Mouse (Mus musculus): ENCODE data around the gene Ppp1r37. TPM values are rescaled to one million over a fixed set of nuclear protein-coding genes. Genes with fewer than 3 reads are reported as not detected.
"Not testable (repeated sequence)": the region's sequence is repeated elsewhere in the genome, so short reads cannot be mapped to it uniquely, and the experiment has no call there.

Gene Ppp1r37
- 131 and 146 TPM in 2 replicates for polyA plus RNA-seq (2012; rRNA removed)

DNA sequence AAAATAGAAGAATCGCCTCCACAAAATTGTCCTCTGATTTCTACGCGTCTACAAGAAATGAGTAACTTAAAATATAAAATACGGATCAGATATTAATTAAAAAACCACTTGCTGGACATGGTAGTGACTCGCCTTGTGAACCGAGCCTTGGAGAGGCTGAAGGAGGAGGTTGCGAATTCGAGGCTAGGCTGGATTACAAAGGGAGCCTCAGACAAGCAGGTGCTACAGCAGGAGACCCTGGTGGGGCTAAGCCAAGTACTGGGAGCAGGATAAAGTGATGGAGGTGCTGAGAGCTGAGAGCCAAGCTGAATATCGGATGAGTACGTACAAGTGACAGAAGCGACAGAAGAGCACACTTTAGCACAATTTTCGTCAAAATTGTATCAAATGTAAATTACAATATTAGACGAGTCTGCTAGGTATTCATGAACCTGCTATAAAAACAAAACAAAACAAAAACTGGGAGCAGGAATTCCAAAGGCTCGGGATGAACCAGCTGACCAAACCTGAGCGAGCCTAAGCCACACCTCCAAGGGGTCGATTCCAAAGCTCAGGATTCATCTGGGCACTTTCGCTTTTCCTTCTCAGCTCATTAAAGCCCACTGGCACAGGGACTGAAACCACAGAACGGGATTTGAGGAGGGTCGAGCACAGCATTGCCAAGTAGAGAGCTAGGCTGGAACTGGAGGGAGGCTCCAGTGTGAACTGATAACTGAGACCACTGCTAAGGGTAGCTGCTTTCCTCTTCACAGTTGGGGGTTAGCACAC, at the start of gene Ppp1r37:
TSS of gene Ppp1r37 (minus strand) at position 434 of the 768 bp plus-strand sequence.
- no peak for DNase-seq (ENCODE audit: extremely low spot score in 1 of 2, low spot score in 1 of 2)

DNA sequence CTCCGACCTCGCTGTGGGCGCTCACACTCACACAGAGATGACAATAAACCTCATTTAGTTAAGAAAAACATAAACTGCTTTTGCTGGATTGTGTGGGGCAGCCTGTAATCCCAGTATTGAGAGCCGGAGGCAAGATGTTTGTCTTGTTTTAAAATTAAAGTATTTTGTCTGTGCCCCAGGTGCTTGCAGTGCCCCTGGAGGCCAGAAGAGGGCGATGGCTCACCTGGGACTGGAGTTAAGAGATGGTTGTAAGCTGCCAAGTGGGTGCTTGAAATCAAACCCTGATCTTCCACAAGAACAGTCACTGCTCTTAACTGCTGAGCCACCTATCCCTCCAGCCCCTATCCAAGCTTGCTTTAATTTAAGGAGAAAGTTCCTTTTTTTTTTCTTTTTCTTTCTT, 48.1 kb upstream of the Ppp1r37 start:
- no peak for DNase-seq (ENCODE audit: extremely low spot score in 1 of 2, low spot score in 1 of 2)

DNA sequence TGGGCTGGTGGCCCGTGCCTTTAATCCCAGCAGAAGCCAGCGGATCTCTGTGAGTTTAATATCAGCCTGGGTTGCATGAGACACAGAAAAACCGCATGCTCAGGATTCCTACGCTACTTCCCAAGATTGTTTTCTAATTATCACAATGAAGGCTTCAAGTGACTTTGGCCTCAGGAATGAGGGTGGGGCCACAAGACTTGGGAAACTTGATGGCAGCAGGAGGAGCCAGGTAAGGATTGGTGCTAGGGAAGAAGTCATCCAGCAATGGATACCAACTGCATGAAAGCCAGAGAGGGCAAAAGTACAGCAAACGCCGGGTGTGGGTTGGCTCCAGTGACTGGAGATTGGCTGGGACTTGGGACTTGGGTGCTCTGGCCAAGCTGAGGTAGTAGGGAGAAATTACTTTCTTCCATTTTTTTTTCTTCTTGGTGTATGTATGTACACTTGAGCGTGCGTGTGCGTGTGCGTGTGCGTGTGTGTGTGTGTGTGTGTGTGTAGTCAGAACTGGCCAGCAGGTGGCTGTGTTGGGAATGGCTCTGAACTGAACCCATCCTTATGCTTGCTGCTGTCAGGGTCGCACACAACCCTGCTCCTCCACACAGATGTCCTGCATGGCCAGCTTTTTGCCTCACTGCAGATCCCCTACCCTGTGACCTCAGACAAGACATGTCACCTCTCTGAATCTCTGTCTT, 46.9 kb upstream of the Ppp1r37 start:
- DNase-seq (ENCODE audit: extremely low spot score in 1 of 2, low spot score in 1 of 2) = no peak

DNA sequence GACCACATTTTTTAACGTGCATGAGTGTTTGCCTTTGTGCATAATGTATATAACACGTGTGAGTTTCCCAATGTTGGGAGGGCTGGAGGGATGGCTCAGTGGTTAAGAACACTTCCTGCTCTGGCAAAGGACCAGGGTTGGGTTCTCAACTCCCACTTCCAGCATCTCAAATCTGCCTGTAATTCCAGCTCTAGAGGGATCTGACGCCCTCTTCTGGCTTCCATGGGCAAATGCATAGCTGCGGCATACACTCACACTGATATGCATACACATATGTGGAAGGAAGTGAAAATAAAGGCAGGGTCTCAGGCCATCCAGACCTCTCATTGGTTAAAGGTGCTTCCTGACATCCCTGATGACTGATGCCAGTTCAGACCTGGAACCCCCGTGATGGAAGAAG, 44.4 kb upstream of the Ppp1r37 start:
- DNase-seq (ENCODE audit: extremely low spot score in 1 of 2, low spot score in 1 of 2) = no peak

DNA sequence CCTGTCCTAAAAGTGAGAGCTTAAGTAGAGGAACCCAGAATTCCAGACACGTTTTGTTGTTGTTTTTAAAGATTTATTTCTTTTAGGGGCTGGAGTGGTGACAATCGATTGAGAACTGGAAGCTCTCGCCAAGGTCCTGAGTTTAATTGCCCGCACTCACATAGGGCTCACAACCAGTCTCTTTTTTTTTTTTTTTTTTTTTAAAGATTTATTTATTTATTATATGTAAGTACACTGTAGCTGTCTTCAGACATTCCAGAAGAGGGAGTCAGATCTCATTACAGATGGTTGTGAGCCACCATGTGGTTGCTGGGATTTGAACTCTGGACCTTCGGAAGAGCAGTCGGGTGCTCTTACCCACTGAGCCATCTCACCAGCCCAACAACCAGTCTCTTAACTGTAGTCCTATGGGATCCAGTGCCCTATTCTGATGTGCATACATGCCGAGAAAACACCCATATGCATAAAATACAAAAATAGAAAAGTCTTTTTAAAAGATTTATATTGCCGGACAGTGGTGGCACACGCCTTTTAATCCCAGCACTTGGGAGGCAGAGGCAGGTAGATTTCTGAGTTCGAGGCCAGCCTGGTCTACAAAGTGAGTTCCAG, 41.8 kb upstream of the Ppp1r37 start:
- DNase-seq (ENCODE audit: extremely low spot score in 1 of 2, low spot score in 1 of 2) = not testable (repeated sequence)

DNA sequence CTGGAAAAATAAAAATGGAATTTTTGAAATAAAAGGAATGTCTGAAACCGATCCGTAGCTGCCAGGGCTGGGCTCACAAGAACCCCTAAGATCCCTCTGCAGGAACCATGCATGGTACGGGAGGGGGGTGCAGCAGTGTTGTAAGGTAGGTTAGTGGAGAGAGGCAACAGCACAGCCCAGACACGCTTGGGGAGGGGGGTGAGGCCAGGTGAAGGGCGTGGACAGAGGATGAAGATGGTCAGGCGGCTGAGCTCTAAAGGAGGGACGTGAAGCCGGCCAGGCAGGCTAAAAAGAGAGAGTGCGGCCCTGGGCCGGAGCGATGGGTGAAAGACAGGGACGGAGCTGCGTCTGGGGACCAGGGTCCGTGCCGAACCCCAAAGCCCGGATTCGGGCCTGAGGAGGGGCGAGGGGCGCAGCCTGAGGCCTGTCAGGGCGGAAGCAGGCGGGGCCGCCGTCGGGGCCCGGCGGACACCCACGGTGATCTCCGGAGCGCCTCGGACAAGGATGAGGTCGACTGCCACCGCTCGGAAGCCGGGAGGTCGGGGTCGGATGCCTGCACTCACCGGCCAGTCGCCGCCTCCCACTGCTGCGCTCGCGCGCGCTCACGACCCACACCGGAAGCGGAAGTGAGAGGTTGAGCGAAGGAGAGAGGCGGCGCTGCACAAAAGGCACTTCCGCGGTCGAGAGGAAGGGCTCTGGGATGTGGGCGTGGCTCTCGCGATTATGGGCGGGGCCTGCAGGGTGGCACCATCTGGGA, 41.2 kb upstream of the Ppp1r37 start, which contains the start of gene Clasrp:
TSS of gene Clasrp (minus strand) at position 638 of the 757 bp plus-strand sequence.
- peak; percentile 88 to 96 for DNase-seq (ENCODE audit: extremely low spot score in 1 of 2, low spot score in 1 of 2)

DNA sequence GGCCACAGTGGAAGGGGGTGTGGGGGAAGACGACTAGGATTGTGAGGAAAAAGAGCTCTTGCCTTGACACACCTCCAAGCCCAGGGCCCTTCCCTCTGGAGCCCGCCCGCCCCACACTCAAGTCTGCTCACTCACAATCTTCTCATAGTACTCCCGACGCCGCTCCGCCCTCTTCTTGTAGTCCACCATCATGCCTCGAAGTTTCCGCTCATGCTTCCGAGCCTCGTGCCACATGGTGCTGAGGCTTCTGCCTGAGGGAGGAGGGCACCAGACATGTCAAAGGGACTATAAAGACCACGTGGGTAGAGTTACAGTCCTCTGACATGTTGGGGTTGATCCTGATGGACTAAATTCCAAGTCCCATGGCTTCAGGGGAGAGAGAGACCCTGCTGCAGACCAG, 40.2 kb upstream of the Ppp1r37 start:
- DNase-seq (ENCODE audit: extremely low spot score in 1 of 2, low spot score in 1 of 2) = no peak

DNA sequence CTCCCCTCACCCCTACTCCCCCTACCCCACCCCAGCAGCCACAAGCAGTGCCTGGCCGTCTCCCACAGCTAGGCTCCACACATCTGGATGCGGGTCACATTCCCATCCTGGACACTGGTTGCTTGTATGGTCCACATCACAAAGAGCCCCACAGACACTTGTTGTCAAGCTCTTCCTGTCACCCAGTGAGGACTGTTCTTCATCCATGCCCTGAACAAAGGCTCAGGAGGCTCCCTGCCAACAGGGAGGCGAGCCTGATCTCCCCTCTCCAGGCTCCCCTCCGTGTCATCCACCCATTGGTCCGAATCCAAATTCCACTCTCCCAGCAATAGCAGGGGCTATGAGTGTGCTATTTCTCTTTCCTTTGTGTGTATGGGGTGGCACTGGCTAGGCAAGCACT, 37.7 kb upstream of the Ppp1r37 start:
- DNase-seq (ENCODE audit: extremely low spot score in 1 of 2, low spot score in 1 of 2) = peak; percentile 30 to 49

DNA sequence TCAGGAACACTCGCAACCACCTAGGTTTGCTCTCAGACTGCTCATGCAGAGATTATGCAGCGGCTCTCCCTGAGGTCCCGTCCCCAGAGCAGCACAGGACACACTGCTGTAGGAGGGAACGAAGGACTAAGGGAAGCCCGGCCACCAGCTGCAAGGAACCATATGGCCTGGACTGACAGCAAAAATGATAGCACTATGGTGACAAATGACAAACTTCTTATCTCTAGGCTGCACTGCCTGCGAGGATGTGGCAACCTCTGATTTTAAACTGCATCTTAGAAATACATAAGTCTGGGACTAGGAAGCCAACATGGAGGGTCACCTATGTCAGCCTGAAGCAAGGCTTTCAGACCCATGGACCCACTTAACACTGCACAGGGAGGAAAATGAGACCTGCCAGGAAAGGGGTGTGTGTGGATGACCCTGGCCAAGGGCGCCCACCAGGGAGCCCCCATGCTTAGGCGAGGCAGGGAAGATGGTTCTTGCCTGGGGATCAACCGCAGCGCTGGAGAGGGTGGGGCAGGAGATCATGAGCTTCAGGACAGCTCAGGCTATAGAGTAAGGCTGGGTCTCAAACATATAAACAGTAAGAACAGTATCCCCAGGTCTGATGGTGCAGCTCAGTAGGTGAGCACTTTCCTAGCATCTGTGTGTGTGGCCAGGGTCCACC, 30.3 kb upstream of the Ppp1r37 start:
- no peak for DNase-seq (ENCODE audit: extremely low spot score in 1 of 2, low spot score in 1 of 2)

DNA sequence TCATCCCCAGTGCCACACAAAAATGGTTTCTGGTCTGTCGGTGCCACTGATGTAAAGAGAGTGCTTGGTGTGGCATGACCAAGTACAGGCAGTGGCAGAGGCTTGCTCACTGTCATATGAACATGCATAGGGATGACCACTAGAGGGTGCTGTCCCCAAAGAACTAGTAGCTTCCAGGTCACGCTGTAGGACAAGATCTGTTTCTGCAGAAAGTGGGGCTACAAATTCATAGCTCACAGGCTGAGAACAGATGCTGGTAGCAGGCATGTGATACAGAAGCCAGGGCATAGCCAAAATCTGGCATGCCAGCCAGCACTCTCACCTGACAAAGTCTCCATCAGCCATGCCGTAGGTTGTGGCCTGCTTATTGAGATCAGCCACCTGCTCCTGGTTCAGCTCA, 27.0 kb upstream of the Ppp1r37 start:
- DNase-seq (ENCODE audit: extremely low spot score in 1 of 2, low spot score in 1 of 2) = peak; percentile 74 to 88

DNA sequence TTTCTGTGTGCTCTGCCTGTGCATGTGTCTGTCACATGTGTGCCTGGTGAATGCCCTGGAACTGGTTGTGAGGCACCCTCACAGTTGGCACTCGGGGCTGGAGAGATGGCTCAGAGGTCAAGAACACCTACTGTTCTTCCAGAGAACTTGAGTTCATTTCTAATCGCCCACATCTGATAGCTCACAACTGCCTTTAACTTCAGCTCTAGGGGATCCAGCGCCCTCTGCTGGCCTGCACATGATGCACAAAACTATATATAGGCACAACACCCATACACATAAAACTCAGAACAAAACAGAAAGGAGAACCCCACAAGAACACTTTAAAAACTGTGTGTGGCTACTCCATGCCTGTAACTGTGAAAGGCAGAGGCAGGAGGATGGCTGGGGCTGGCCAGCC, 26.3 kb upstream of the Ppp1r37 start:
- peak in 1 of 2 experiments; percentile 66 for DNase-seq (ENCODE audit: extremely low spot score in 1 of 2, low spot score in 1 of 2)

DNA sequence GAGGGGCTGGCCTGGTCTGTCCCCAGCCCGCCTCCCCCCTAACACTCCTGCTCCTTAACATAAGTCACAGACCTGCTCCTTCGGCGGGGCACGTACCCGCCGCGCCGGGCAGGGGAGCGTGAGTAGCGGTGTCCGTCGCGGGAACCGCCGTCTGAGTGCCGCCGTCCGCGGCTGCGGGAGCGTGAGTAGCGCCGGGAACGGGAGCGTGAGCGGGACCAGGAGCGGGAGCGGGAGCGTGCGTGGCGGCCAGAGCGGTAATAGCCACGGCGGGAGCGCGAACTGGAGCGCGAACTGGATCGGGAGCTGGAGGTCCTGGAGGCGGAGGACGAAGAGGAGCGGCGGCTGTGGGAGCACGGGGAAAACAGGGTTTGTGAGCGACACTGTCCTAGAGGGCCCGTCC, 23.4 kb upstream of the Ppp1r37 start:
- no peak for DNase-seq (ENCODE audit: extremely low spot score in 1 of 2, low spot score in 1 of 2)

DNA sequence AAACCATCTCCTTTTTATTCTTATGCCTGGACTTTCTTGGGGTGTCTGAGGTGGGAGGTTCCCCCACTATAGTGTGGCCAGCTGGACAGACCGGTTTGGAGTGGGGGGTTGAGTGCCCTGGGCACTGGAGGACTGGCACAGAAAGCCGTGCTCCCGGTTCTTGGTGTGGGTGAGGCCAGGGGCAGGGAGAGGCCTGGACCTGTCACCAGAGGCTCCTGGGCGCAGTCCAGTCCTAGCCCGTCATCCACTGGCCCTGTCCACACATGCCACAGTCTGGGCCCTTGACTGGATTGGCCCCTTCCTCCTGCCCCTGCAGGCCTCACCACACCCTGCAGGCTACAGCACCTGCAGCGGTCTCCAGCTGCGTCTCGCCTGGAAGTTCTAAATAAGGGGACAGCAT, 17.8 kb upstream of the Ppp1r37 start:
- no peak for DNase-seq (ENCODE audit: extremely low spot score in 1 of 2, low spot score in 1 of 2)

DNA sequence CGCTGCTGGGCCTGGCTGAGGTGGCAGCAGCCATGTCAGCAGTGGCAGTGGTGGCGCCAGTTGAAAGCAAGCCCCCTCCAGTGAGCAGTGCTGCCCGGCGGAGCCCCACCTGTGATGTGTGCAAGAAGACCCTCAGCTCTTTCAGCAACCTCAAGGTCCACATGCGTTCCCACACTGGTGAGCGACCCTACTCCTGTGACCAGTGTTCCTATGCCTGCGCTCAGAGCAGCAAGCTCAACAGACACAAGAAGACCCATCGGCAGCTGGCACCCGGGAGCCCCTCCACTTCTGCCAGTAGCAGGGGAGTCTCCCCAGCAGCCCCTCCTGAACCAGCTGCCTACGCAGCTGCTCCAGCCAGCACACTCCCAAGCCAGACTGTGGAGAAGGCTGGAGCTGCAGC, 16.9 kb upstream of the Ppp1r37 start:
- DNase-seq (ENCODE audit: extremely low spot score in 1 of 2, low spot score in 1 of 2) = no peak

DNA sequence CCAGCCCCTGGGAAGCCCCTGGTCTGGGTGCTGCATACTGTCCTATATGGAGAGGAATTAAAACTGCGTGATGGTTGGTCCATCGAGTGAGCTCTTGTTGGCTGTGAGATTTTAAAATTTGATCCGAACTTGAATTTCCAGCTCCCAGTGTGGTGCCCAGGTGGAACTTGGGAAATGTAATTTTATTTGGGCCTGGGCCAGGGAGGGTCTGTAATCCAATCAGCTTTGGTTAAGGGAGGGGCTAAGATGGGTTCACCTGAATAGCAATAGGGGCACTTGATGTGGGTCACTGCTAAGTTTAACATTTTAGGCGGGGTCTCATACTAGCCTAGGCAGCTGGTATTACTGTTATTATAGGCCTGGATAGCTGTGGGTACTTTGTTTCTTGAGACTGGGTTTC, 15.6 kb upstream of the Ppp1r37 start:
- DNase-seq (ENCODE audit: extremely low spot score in 1 of 2, low spot score in 1 of 2) = no peak

DNA sequence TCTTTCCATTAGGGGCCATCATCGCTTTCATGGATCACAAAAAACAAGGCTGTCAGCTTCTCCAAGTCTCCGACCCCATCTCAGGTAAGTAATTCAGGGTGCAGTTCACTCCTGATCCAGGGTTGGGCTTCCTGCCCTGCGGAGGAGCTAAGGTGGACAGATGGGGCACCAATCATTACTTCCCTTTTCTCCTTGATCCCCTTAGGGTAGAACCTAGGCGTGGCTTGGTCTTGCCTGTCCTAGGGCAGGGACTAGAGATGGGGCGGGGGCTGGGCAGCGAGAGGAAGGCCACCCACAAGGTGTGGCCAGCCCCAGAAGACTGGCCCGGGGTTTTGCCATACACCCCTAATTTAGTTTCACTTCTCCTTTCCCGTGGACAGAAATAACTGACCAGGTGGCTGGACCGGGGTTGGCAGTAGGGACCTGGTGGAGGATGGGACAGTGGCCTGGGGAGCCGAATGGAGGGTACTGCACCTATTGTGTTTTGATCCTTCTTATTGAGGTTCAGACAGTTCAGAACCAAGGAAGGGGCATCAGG, 15.1 kb upstream of the Ppp1r37 start:
- no peak for DNase-seq (ENCODE audit: extremely low spot score in 1 of 2, low spot score in 1 of 2)

DNA sequence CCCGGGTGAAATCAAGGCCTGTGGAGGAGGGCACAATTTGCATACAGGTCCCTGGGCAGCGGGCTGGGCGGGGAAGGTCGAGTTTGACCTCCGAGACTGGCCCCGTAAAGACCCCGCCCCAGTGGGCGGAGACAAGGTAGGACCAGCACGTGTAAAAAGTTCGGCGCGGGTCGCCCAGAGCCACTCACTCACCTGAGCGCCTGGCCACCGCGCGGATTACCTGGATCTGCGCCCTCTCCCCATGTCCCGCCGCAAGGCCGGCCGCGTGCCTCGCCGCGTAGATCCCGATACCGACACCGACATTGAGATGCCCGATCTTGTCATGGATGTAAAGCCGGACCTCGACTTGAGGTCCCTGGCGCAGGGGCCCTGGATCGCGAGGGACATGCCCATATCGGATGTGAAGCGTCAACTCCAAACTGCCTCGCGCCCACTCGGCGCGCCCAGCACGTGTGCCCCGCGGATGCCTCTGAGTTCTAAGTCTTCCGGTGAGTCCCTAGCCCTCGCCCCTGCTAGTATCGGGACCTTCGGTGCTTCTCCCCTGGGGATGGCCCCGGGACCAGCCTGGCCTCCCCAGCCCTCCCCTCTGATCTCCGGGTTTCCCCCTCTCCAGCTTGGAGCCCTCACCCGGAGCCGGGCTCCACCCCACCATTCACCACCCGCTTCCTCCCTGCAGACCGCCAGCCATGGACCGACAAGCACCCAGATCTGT, 14.4 kb upstream of the Ppp1r37 start, which contains the start of the genes Zfp296 and Gemin7:
TSS of gene Zfp296 (plus strand) at position 147 of the 712 bp plus-strand sequence.
TSS of gene Gemin7 (minus strand) at position 455 of the 712 bp plus-strand sequence.
- no peak for DNase-seq (ENCODE audit: extremely low spot score in 1 of 2, low spot score in 1 of 2)

DNA sequence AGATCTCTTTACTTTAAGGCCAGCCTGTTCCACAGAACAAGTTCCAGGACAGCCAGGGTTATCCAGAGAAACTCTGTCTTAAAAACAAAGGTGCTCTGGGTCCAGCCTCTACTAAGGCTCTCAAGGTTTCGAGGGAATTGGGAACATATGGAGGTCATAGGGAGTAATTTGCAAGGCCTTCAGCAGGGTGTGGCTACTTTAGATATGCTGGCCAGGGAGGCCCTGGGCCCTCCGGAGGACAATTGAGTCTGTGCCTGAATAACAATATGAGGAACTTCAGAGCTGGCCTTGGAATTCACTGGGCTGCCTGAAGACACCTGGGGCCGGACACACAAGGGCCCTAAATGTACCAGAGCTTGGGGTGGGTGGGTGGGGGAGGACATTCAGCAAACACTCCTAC, 12.7 kb upstream of the Ppp1r37 start:
- DNase-seq (ENCODE audit: extremely low spot score in 1 of 2, low spot score in 1 of 2) = no peak

DNA sequence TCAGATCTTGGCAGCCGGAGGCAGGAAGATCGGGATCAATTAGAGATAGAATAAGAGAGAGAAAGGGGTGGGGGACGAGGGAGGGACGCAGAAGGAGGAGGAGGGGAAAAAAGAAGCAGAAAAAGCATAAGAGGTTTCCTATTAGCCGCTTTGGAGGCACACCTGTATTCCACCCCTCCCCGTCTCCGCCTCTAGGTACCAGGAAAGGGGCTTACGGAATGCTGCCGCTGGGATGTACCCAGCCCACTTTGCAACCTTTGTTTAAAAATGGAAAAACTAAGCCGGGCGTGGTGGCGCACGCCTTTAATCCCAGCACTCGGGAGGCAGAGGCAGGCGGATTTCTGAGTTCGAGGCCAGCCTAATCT, 10.9 kb upstream of the Ppp1r37 start:
- DNase-seq (ENCODE audit: extremely low spot score in 1 of 2, low spot score in 1 of 2) = no peak

Measured in frontal cortex, adult 2 months (tissue).